Mouse (Mus musculus): ENCODE measurements around the gene Csnk2a1.
"Not testable (repeated sequence)": the region's sequence is repeated elsewhere in the genome, so short reads cannot be mapped to it uniquely, and the experiment has no call there.

Gene Csnk2a1

DNA sequence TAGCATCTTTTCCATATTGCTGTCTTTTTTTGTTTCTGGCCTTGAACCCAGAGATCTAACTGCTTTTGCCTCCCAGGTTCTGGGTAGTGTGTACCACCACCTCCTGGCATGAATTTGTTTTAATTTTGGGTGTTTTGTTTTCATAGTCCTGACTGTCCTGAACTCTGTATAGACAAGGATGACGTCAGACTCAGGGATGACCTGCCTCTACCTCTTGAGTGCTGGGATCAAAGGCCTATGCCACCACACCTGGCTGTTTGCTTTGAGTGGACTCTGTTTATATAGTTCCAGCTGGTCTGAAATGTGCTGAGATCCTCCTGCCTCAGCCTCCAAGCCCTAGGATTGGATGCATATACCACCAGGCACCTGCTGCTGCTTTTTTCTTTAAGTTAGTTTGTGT is 11.3 kb downstream of the Csnk2a1 start:
- no peak for DNase-seq (ENCODE audit: low read depth, low spot score)

DNA sequence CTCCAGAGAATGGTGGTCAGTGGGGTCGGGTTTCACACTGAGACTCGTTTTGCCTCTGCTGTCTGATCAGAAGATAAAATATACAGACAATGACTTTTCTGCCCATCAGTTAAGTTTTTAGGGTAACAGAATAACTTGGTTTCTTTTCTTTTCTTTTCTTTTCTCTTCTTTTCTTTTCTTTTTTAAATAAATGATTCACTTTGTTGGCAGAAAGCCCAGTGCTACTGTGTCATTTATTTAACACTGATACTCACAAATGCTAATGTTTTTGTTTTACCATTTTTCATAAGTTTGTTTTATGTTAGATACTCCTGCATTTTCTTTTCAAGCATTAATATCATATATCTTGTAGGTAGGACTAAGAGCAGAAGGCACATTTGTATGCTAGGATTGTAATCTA is 13.9 kb downstream of the Csnk2a1 start:
- DNase-seq (ENCODE audit: low read depth, low spot score) = no peak

DNA sequence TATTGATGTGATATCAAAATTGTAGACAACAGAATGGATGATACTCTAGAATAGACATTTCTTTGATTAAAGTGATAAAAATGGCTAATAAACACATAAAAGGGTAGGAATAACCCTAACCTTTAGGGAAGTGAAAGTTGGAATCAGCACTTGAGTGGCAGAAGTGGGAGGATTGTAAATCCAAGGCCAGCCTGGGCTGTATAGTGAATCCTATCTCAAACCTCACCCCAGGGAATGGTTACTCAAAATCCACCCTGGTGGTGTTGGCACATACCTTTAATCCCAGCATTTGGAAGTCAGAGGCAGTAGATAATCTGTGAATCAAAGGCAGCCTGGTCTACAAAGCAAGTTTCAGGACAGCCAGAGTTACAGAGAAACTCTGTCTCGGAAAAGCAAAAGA is 20.6 kb downstream of the Csnk2a1 start:
- DNase-seq (ENCODE audit: low read depth, low spot score) = no peak

DNA sequence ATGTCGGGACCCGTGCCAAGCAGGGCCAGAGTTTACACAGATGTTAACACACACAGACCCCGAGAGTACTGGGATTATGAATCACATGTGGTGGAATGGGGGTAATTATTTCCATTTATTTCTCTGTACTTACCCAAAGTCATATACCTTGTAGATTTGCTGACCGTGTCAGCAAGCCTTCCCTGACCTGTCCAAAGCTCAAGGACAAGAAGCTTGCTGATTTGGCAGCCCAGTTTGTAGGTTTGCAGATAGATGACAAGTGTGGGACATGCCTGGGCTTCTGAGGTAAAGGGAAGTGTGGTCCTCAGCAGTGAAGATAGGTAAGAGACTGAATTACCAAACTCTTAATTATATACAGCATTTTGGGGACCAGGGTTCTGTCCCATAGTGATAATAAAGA is 23.9 kb downstream of the Csnk2a1 start:
- DNase-seq (ENCODE audit: low read depth, low spot score) = no peak

DNA sequence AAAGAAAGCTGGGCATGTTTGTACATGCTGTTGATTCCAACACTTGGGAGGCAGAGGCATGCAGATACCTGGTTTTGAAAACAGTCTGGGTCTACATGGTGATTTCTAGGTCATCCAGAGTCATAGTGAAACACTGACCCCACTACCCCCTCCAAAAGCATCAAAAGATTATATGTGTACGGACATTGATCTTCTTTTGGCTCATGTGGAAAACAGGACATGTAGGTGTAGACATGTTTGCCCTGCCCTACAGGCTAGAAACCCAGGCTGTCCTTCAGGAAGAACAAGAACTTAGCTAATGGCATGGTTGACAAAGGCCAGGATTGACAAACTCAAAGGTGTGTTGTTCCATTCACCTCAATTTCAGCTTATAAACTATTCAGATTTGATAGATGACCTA is 33.1 kb downstream of the Csnk2a1 start:
- DNase-seq (ENCODE audit: low read depth, low spot score) = no peak

DNA sequence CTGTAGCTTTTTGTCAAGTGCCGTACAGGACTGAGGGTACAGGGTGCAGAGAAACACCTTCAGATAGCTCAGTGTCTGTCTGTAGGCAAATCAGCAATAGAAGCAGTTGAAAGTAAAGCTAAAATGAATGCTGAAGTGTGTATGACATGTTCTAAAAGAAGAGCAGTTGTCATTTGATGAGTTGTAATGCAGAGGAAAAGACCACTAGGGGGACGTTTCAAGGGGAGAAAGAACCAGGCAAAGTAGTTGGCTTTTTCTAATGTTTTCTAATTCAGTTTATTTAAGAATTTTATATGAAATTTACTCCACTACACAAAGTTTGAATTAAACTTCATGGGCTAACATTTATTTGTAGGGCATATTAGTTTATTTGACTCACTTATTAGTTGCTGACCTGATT is 47.0 kb downstream of the Csnk2a1 start:
- DNase-seq (ENCODE audit: low read depth, low spot score) = no peak

DNA sequence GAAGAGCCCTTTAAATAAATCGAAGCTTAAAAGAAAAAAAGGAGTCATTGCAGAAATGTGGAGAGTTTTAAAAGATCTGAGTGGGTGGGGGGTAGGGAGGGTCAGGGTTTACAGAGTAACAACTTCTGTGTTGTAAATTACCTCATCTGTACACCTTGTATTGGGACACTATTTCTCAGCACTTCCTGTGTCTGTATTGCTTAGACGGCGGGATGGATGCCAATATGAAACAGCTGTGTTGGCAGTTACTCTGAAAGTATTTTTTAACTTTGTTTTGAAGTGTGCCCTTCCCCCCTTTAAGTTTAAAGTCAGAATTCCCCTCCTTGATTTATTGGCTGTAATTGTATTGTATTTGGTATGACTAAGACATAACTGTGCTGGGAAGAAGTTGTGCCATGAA is 54.8 kb downstream of the Csnk2a1 start:
- DNase-seq (ENCODE audit: low read depth, low spot score) = no peak

DNA sequence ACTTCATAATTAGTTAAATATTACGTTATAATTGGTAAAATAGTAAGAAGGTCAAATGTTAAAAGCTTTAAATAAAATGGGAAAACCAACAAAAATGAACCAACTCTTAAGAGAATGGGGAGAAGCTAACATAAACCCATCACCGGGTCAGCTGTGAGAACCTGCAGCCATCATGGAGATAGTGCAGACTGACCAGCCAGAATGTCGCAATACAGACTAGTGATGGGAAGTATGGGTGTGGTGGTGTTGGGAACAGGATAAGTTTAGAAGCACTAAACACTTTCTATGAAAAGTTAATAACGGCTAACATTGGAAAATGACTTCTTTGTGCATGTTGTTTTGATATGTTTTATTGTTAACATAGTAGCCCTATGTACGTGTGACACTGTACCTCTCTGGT is 60.9 kb downstream of the Csnk2a1 start:
- no peak for DNase-seq (ENCODE audit: low read depth, low spot score)

DNA sequence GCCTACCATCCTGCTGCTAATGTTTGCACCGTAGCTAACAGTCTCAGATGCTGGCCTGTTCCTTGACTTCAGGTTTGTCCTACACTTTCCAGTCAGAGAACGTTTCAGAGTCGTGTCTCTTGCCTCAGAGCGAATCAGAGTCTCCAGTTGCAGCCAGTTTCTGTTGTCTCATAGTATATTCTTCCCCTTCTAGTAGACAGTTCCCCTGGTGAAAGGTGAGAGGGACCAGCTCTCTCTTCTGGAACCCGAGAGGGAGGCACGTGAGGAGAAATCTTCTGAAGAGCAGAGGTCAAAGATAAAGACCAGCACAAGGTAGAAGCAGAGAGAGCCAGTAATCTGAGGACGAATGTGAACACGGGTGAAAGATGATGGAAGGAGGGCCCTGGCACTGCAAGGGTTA is 61.4 kb downstream of the Csnk2a1 start:
- no peak for DNase-seq (ENCODE audit: low read depth, low spot score)

DNA sequence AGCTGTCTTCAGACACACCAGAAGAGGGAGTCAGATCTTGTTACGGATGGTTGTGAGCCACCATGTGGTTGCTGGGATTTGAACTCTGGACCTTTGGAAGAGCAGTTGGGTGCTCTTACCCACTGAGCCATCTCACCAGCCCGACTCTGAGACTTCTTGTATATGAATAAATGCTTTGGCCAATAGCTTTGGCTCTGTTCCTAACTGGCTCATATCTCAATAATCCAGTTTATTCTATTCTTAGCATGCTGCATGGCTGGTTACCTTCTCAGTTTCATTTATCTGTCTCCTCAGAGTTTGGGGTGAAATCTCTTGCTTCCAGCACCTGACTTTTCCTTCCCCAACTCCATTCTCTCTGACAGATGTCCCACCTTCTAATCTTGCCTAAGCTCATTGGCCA is 63.0 kb downstream of the Csnk2a1 start:
- not testable (repeated sequence) for DNase-seq (ENCODE audit: low read depth, low spot score)

DNA sequence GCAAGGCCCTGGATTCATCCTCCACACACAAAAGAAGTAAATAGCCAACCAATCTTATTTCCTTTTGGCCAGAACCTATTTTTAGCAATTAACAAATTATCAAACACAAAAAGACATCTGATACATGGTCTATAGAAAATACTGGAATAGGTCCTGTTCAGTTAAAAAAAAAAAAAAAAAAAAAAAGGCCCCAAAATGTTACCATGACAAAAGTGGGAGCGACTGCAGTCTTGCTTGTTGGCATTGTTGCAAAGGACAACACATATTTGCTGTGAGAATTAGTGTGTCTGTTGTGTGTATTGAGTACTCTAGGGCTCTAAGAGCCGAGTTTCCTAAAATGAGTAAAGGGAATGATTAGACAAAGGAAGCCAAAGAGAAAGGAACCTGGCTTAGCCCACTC is 65.8 kb downstream of the Csnk2a1 start:
- DNase-seq (ENCODE audit: low read depth, low spot score) = no peak

DNA sequence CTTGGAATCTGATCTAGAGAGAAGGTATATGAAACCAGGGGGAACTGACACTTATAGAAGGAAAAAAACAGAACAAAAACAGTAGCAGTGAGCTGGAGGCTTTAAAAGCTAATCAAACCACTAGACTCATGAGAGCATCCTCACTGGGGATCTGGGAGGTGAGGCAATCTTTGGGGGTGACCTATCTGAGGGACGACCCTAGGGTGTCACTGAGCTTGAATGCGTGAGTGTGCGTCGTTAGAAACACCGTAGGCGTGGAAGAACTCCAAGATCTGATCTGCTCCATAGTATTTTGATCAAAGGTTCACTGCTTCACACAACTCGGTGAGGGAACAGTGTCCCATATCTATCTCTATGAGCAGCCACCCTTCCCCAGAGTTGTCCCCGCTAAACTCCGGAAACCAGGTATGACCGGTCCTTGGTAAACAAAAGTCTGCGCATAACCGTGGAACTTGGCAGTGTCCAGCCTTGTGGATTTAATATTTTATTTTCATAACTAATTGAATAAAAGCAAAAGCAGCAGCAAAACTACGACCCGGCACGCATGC is 66.6 kb downstream of the Csnk2a1 start:
- DNase-seq (ENCODE audit: low read depth, low spot score) = no peak

DNA sequence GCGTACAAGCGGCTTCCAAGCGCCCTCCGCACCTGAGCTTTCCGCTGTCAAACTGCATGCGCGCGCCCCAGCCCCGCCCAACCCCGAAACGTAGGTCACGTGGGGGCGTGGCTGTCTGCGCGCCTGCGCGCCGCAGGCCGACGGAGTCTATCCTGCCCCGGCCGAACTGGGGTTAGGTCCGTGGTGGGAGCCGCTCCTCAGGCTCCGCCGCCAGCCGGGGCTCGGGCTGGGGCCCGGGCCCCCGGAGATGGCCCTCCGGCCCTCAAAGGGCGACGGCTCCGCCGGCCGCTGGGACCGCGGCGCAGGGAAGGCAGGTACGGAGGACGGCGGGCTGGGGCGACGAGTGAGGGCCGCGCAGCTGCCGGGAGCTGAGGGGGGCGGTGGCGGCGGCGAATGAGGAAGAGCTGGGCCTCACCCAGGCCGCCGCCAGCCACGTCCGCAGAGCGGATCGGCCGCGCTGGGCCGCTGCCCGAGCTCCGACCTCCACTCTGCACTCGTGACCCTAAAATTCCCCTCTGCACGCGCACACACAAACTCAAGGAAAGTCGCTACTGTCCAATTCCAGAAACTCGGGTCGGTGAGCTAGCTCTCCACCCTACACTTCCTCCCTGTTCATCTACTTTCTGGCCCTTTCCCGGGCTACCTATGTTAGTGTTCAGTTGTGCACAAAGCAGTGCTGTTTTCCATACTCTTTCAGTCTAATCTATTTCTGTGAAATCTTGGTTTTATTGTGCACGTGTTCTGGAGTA is 67.3 kb downstream of the Csnk2a1 start, which contains the start of gene Tbc1d20:
TSS of gene Tbc1d20 (plus strand) at position 102 of the 749 bp plus-strand sequence.
- DNase-seq (ENCODE audit: low read depth, low spot score) = peak; percentile 83

DNA sequence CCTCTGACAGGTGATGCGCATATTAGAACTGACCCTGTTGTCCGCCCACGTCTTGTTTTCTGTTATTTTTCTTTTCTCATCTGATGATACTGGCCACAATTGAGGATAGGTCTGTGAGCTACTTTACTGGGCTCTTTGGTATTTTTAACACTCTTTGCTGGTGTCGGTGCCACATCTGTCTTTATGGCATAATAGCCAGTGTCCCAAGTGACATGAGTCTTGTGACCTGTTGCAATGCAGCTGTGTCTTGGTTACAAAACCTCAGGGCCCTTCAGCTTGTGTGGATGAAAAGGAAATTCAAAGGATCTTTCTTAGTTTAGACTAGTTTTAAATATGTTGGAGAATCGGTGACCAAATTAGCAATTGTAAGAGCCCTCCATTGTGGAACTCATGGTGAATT is 67.9 kb downstream of the Csnk2a1 start:
- DNase-seq (ENCODE audit: low read depth, low spot score) = peak; percentile 4

DNA sequence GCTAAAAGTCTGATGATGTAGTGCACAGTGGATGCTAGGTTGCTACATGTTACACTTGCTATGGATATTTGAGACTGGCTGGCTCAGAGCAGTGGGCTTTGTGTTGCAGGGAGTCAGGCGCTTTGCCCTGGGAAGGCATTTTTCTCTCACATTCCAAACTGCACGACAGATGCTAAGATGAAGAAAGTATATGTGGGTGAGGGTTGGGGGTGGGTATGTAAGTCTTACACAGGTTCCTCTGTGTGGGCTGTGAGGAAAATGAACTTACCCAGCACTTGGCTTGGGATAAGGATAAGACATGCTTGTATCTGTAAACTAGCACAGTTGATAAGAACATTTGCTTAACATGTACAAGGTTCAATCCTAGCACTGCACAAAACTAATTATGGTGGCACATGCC is 76.2 kb downstream of the Csnk2a1 start:
- DNase-seq (ENCODE audit: low read depth, low spot score) = no peak

DNA sequence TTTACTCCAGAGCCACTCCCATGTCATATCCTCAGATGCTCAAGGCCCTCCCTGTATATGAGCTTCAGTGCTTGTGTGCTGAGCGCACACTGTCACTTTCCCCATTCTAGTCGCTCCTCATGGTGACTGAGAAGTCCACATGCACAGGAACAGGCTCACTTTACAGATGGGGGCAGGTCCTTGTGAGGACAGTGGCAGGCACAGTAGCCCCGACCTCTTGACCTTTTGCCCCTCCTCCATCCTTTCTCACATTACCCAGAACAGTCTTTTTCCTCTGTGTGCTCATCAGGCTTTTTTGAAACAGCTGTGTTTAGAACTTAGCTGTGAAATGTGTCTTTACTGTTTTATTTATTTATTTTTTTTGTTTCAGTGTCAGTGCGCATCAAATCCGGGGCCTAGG is 77.1 kb downstream of the Csnk2a1 start:
- no peak for DNase-seq (ENCODE audit: low read depth, low spot score)

DNA sequence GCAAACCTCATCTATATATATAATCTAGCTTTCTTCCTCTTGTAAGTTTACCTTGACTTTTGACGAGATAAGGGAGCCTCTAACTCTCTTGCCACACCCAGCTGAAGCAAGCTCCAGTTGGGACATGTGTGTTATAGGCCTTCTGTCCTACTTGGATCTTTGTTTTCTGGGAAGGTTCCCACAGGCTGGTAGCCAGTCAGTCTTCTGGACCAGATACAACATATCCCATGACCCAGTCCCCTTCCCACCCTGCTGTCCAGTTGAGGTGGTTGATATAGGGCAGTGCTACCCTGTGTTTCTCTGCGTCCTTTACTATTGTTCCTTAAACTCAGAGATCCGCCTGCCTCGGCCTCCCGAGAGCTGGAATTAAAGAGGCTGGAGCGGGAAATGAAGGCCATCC is 78.8 kb downstream of the Csnk2a1 start:
- no peak for DNase-seq (ENCODE audit: low read depth, low spot score)

DNA sequence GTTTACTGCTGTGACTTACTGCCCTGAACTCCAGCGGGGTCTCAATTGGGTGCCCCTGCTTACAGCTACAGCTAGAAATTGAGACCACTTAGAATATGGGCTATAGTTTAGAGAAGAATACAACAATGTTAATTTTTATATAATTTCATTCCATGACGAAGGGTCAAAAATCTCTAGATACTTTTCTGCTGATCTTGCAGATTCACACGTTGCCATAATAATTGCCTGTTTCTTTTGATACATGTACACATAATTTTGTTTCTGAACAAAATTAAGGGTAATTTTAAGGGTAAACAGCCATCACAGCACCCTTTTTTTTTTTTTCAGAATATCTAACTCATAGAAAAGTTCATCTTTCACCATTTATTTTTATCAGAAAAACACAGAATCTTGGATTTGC is 80.5 kb downstream of the Csnk2a1 start:
- DNase-seq (ENCODE audit: low read depth, low spot score) = no peak

DNA sequence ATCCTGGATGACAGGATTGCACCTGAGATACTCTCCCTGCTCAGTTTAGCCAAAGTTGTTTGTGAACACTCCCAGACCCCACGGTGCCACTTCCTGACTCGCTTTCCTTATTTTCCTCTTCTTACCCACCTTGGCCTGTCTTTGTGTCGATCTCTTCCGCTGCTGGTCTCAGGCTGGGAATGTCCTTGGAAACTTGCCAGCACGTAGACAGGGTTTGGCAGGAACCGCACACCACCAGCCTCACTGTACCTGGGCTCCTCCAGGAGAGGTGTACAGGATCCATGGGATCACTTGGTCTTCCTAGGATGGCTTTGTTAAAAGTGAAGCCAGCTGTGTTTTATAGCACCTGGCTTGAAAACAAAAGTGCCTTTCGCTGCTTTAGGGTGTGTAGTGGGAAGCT is 86.4 kb downstream of the Csnk2a1 start:
- DNase-seq (ENCODE audit: low read depth, low spot score) = no peak

DNA sequence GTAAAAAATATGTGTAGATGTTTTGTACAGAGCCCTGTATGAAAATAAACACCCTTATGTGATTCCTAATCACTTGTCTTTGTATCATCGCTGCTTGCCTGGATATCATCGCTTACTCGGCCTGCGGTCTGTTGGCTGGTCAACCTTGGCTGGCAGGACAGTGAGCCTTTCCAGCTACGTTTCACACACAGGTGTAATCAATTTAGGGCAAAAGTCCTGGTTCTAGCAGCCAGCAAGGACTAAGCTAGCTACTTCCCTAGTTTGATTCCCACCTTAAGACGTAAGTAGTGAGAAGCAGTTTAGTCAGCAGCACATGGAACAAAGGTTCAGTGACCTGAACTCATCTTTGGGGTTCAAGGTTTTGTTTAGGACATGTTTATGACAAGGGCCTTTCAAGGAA is 87.3 kb downstream of the Csnk2a1 start:
- no peak for DNase-seq (ENCODE audit: low read depth, low spot score)

DNA sequence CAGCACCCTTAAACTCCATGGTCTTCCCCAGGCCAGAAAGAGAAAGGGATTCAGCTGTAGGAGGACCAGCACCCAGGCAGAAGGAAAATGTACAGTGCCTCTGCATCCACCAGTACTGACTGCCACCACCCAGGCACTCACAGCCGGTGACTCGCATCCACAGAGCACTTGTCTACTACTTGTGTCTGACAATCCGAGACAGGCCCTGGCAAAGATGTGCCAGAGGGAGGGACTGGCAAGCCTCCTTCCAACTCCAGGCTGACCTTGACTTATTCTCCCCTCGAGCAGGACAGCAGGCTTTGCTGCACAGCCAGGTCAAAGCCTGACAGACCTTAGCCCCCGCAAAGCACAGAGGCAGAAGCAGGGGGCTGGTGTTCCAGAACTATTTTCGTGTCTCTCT is 90.4 kb downstream of the Csnk2a1 start:
- no peak for DNase-seq (ENCODE audit: low read depth, low spot score)

DNA sequence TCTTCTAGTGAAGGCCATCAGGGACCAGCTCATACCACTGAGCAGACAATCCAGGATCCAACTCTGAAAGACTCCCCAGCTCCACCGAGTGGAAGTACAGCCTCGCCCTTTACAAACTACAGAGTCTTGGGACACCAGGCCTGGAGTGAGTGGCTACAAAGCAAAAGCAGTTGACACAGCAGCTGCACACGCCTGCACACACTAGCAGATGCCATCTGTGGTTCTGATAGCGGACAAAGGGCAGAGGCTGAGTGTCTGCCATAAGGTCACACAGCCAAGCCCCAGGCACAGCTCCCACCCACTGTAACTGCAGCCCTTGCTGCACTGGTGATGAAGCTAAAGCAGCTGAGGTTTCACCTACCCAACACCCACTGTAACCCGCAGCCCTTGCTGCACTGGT is 94.9 kb downstream of the Csnk2a1 start:
- DNase-seq (ENCODE audit: low read depth, low spot score) = no peak

DNA sequence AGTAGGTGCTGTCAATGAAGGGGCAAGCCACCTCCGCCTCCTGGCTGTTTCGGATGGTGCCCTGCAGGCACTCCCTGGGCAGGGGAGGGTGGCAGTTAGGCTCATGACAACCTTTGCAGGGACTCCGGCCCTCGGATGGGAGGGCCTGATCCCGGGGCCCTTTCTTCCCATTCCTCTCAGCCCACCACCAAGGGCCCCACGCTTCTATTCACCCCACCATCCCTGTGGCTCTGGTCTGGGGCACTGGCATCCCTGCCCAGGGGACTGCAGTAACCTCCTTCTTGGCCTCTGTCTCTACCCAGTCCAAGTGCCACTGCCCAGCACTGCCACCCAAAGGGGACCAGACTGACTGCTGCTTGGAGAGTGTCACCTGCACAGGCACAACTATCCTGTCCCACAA is 95.6 kb downstream of the Csnk2a1 start:
- no peak for DNase-seq (ENCODE audit: low read depth, low spot score)

DNA sequence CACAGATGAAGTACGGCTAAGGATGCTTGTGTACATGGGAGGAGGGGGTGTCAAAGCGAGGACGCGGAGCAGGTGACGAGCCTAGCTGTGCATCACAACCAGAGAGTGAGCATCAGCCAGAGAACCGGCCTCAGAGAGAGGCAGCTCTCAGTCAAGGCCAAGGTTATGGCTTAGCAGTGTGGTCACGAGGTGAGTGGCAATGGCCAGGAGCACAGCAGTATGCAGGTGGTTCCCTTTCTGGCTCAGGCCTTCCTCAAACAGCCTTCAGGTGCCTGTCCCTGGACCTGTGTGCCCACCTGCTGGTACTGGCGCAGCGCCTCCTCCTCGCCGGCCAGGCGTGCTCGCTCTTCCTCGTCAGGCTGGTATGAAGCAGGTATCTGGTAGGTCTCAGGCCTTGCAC is 97.3 kb downstream of the Csnk2a1 start:
- no peak for DNase-seq (ENCODE audit: low read depth, low spot score)

All from c-Kit-negative CD71-positive TER-119-positive erythroid progenitor cells, embryonic 14.5 days (primary cell).